Mouse (Mus musculus): Measurements from ENCODE around the gene Lgals2. TPM values are rescaled to one million over a fixed set of nuclear protein-coding genes. Genes with fewer than 3 reads are reported as not detected.

Gene Lgals2
- polyA plus RNA-seq, 1 experiment: 1.3 TPM

DNA sequence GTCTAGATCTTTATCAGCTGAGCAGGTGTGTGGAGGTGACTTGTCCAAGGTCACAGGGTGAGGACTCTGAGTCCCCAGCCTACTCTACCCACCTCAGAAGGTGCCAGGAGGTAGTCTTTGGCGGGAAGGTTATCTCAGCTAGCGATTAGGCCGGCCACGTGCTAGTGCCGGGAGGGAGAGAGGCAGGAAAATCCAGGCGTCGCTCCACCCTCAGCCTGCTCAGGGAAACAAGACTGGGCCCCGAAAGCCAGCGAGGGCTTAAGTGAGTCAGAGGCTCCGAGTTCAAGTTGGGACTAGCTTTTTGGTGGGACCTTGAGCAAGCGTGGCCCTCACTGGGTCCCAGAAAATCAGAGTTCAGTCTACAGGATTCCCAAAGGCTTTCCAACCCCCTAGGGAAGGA lies 10.0 kb downstream of the Lgals2 start:
- Histone ChIP-seq H3K27me3 (ENCODE audit: control insufficient read depth, insufficient read depth, insufficient read length) (no peaks in the 10 kb centered on the region), H3K79me3 (ENCODE audit: low read depth) (peaks cover 44% of the 10 kb centered on the region), H3K4me3 (ENCODE audit: insufficient read depth, poor library complexity, severe bottlenecking) (peak overlapping the region; percentile 60), H3K36me3 (ENCODE audit: control insufficient read depth, insufficient read depth) (peaks cover 41% of the 10 kb centered on the region), H3K79me2 (ENCODE audit: control insufficient read depth, insufficient read depth) (peaks cover 57% of the 10 kb centered on the region), H3ac (ENCODE audit: control insufficient read depth, insufficient read length, low read depth) (peak overlapping the region; percentile 60)
- TF ChIP-seq MAX (IDR thresholded peaks at IDR 0.05) (peak; percentile 97), FOSL1 (IDR thresholded peaks at IDR 0.05; ENCODE audit: insufficient read depth, low read length, poor library complexity, severe bottlenecking) (no peak), USF1 (IDR thresholded peaks at IDR 0.05; ENCODE audit: low read depth) (peak; percentile 51), CTCF (IDR thresholded peaks at IDR 0.05; ENCODE audit: control insufficient read depth, insufficient read depth, insufficient read length) (no peak)

DNA sequence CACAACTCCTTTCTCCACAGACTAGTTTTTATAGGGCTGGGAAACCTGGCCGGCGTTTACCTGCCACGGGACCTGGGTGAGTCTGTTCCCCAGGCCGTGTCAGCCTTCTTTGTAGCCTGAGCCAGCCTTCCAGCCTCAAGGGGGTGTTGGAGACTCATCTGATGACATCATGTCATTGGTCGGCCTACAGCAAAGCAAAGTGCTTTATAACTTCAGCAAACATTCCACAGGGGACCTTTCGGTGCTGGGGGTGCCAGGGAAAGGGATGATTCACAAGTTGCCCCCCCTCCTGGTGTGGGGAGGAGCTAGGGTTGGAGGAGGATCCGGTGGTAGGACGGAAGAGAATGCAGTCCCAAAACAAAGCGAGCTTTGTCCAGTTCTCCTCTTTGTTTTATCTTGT lies 10.5 kb downstream of the Lgals2 start:
- Histone ChIP-seq H3ac (ENCODE audit: control insufficient read depth, insufficient read length, low read depth) (peak overlapping the region; percentile 89), H3K27me3 (ENCODE audit: control insufficient read depth, insufficient read depth, insufficient read length) (no peaks in the 10 kb centered on the region), H3K79me2 (ENCODE audit: control insufficient read depth, insufficient read depth) (peaks cover 57% of the 10 kb centered on the region), H3K79me3 (ENCODE audit: low read depth) (peaks cover 44% of the 10 kb centered on the region), H3K4me3 (ENCODE audit: insufficient read depth, poor library complexity, severe bottlenecking) (peak overlapping the region; percentile 60), H3K36me3 (ENCODE audit: control insufficient read depth, insufficient read depth) (peaks cover 41% of the 10 kb centered on the region)
- TF ChIP-seq USF1 (IDR thresholded peaks at IDR 0.05; ENCODE audit: low read depth): peak; percentile 1
- TF ChIP-seq MAX (IDR thresholded peaks at IDR 0.05): peak; percentile 61
- TF ChIP-seq MYOD1 (IDR thresholded peaks at IDR 0.05; ENCODE audit: control insufficient read depth, insufficient read length, low read depth): no peak
- peak; percentile 69 for TF ChIP-seq FOSL1 (IDR thresholded peaks at IDR 0.05; ENCODE audit: insufficient read depth, low read length, poor library complexity, severe bottlenecking)

DNA sequence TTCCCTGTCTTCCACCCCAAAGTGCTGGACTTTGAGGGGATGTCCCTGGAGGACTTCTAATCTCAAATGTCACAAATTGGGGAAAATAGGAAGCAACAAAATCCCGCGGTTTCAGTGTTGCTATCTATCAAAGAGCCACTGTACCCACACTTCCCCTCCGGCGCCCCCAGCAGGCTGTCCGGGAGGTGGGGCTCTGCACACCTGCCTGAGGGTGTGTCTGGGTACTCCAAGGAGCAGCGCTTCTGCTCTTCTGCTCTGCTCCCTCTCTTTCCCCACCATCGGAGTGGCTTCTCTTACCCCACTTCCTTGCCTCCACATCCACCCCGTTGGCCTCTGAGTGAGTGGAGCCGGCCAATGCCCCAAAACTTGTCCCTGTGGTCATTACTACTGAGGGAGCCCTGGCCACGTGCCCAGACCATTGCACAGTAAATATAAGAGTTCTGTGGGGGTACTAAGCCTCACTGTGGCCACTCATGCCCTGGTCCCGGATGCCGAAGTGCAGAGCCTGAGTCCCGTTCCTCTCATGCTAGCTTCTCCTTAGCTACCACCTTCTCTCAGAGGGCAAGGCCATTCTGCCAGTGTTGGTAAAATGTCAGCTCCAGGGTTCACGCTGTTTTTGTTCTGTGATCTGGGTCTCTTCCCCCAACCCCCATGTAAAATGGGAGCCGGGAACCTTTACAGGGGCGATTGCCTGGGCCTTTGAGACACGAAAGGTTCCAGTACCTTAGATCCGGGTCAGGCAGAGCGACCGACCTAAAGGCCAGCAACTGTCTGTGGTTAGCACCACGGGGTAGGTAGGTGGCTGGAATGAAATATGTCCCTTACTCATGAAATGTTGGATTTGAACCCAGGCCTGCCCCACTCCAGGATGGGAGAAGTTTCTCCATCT lies 11.5 kb downstream of the Lgals2 start:
- Histone ChIP-seq H3K79me2 (ENCODE audit: control insufficient read depth, insufficient read depth) (peaks cover 57% of the 10 kb centered on the region), H3ac (ENCODE audit: control insufficient read depth, insufficient read length, low read depth) (peak overlapping the region; percentile 89), H3K27me3 (ENCODE audit: control insufficient read depth, insufficient read depth, insufficient read length) (no peaks in the 10 kb centered on the region), H3K4me3 (ENCODE audit: insufficient read depth, poor library complexity, severe bottlenecking) (peak overlapping the region; percentile 60), H3K36me3 (ENCODE audit: control insufficient read depth, insufficient read depth) (peaks cover 34% of the 10 kb centered on the region), H3K79me3 (ENCODE audit: low read depth) (peaks cover 44% of the 10 kb centered on the region)
- TF ChIP-seq MYOG (IDR thresholded peaks at IDR 0.05; ENCODE audit: control insufficient read depth, extremely low read depth, insufficient read length) (no peak), CEBPB (IDR thresholded peaks at IDR 0.05; ENCODE audit: low read depth) (no peak), MYOD1 (IDR thresholded peaks at IDR 0.05; ENCODE audit: control insufficient read depth, insufficient read length, low read depth) (no peak), FOSL1 (IDR thresholded peaks at IDR 0.05; ENCODE audit: insufficient read depth, low read length, poor library complexity, severe bottlenecking) (no peak), CTCF (IDR thresholded peaks at IDR 0.05; ENCODE audit: control insufficient read depth, insufficient read depth, insufficient read length) (peak; percentile 25), USF1 (IDR thresholded peaks at IDR 0.05; ENCODE audit: low read depth) (peak; percentile 73), MAX (IDR thresholded peaks at IDR 0.05) (peak; percentile 44)

DNA sequence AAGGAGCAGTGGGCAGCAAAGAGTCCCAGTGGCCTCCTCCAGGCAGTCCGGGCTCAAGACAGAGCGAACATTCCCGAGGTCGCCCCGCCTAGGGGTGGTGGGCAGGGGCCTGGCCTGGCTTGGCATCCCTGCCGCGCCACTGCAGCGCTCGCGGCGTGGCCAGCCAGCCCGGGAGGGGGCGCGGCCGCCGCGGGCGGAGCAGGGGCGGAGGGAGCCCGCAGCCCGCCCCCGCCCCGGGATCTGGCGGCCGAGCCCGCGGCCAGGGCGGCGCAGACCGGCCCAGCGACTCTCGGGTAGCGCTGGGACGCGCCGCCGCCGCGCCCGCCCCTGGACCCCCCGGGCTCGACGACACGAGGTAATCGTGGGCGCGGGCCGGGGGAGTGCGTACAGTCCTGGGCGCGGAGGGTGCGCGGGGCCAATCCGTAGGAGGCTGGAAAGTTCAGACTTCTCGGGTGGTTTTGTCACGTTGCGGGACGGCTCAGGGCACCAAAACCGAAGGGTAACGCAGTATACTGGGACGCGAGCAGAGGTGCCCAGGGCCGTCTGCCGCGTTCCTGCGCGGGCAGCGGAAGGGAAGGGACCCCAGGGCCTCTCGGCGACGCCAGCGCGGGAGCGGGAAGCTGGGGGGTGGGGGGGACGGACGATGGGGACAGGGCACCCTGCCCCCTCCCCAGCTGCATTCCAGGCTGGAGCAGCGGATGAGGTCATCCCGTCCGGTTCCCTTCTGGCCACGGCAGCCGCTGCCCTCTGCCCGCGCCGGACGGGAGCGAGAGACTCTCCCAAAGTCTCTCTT lies 12.8 kb downstream of the Lgals2 start, which contains the start of gene Cdc42ep1:
Gene Cdc42ep1, plus strand, starts transcription at position 254 of the 793 bp plus-strand sequence.
- Histone ChIP-seq H3ac (ENCODE audit: control insufficient read depth, insufficient read length, low read depth) (peak within 1 kb of the TSS; percentile 89), H3K79me3 (ENCODE audit: low read depth) (peaks cover 43% of the 10 kb centered on the region), H3K79me2 (ENCODE audit: control insufficient read depth, insufficient read depth) (peaks cover 50% of the 10 kb centered on the region), H3K27me3 (ENCODE audit: control insufficient read depth, insufficient read depth, insufficient read length) (no peaks in the 10 kb centered on the region), H3K4me3 (ENCODE audit: insufficient read depth, poor library complexity, severe bottlenecking) (peak within 1 kb of the TSS; percentile 60), H3K36me3 (ENCODE audit: control insufficient read depth, insufficient read depth) (peaks cover 21% of the 10 kb centered on the region)
- peak; percentile 41 for TF ChIP-seq MAX (IDR thresholded peaks at IDR 0.05)
- TF ChIP-seq MYOD1 (IDR thresholded peaks at IDR 0.05; ENCODE audit: control insufficient read depth, insufficient read length, low read depth): no peak

DNA sequence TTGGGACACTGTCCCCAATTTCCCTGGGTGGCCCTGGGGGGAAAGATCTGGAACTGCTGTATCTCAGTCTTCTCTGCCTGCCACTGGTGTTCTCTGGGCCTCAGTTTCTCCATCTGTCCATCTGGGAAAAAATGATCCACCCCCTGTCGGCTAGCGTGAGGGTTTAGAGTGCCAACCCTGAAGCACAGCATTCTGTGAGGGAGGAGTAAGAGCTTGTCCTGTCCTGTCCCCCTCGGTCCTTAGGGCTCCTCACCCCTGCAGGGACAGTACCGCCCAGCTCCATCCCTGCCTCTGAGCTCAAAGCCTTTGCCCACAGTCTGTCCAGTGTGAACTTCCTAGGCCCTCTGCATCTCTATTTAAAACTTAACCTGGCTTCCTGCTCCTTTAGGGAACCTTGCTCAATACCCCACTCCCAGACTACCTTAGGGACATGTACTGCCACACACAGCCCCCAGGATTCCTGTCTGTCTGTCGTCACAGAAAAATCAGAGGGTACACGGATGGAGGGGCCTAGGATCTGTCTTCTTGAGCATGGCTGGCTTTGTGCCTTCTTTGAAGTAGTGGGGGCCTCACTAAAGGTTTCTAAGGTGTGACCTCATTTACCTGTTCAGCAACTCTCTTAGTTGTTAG lies 14.1 kb downstream of the Lgals2 start:
- TF ChIP-seq USF1 (IDR thresholded peaks at IDR 0.05; ENCODE audit: low read depth) (no peak), CEBPB (IDR thresholded peaks at IDR 0.05; ENCODE audit: low read depth) (no peak), FOSL1 (IDR thresholded peaks at IDR 0.05; ENCODE audit: insufficient read depth, low read length, poor library complexity, severe bottlenecking) (no peak), MYOG (IDR thresholded peaks at IDR 0.05; ENCODE audit: control insufficient read depth, extremely low read depth, insufficient read length) (no peak), MYOD1 (IDR thresholded peaks at IDR 0.05; ENCODE audit: control insufficient read depth, insufficient read length, low read depth) (no peak), CTCF (IDR thresholded peaks at IDR 0.05; ENCODE audit: control insufficient read depth, insufficient read depth, insufficient read length) (no peak), MAX (IDR thresholded peaks at IDR 0.05) (no peak)
- H3K36me3 ChIP-seq (ENCODE audit: control insufficient read depth, insufficient read depth): peaks cover 8% of the 10 kb centered on the region
- peaks cover 31% of the 10 kb centered on the region for H3K79me3 ChIP-seq (ENCODE audit: low read depth)
- no peaks in the 10 kb centered on the region for H3K27me3 ChIP-seq (ENCODE audit: control insufficient read depth, insufficient read depth, insufficient read length)
- no peak overlapping the region for H3ac ChIP-seq (ENCODE audit: control insufficient read depth, insufficient read length, low read depth)
- H3K79me2 ChIP-seq (ENCODE audit: control insufficient read depth, insufficient read depth): peaks cover 37% of the 10 kb centered on the region
- no peak overlapping the region for H3K4me3 ChIP-seq (ENCODE audit: insufficient read depth, poor library complexity, severe bottlenecking)
